Mouse (Mus musculus) lung, embryonic 14.5 days (tissue): Measurements from ENCODE around the gene Vsig10. TPM values are rescaled to one million over a fixed set of nuclear protein-coding genes. Genes with fewer than 3 reads are reported as not detected.

ENCODE experiments used
- ATAC-seq: fragments of 200-750 bp; cut with Nextera tagmentation; 2 replicates; pipeline ENCODE4 v1.8.0; 2017; ENCODE audit warnings: mild to moderate bottlenecking, moderate TSS enrichment, moderate library complexity; ENCODE audit not compliant: insufficient read depth
- DNase-seq: peaks from one replicate; pipeline ENCODE4 v3.0.0-alpha.2; 2015
- H3K27ac ChIP-seq: fragments of 300-500 bp; sonication (generic); 2 replicates; pipeline ENCODE4 v1.5.1; 2014; ENCODE audit warnings: low read depth, mild to moderate bottlenecking, moderate library complexity
- H3K27me3 ChIP-seq: fragments of 300-500 bp; sonication (generic); 2 replicates; pipeline ENCODE4 v1.6.1; 2014; ENCODE audit warnings: low read length, control low read depth; ENCODE audit not compliant: insufficient read depth
- H3K36me3 ChIP-seq: fragments of 300-500 bp; sonication (generic); 2 replicates; pipeline ENCODE4 v1.6.1; 2014; ENCODE audit warnings: control low read depth; ENCODE audit not compliant: insufficient read depth
- H3K4me1 ChIP-seq: fragments of 300-500 bp; sonication (generic); 2 replicates; pipeline ENCODE4 v1.6.1; 2014; ENCODE audit warnings: antibody characterized with exemption, control low read depth; ENCODE audit not compliant: insufficient read depth
- H3K4me2 ChIP-seq: fragments of 300-500 bp; sonication (generic); 2 replicates; pipeline ENCODE4 v1.6.1; 2014; ENCODE audit warnings: mild to moderate bottlenecking
- H3K4me3 ChIP-seq: fragments of 300-500 bp; sonication (generic); 2 replicates; pipeline ENCODE4 v1.5.1; 2014; ENCODE audit warnings: low read depth, low read length
- H3K9ac ChIP-seq: fragments of 300-500 bp; sonication (generic); 2 replicates; pipeline ENCODE4 v1.6.1; 2014
- H3K9me3 ChIP-seq: fragments of 300-500 bp; sonication (generic); 2 replicates; pipeline ENCODE4 v1.6.1; 2016; ENCODE audit warnings: low read depth, low read length, control low read depth
- CTCF ChIP-seq: IDR thresholded peaks from 2 replicates; pipeline ENCODE4 v1.5.1; 2016; ENCODE audit warnings: antibody characterized with exemption, low read depth
- WGBS: fragments of 180-500 bp; shearing (Covaris S2); extraction: QIAGEN DNeasy Blood & Tissue Kit; methylation state at CpG from one replicate; pipeline ENCODE4 v1.1.7; 2014; 5-methylcytosine and 5-hydroxymethylcytosine counted together
- polyA plus RNA-seq: library from polyadenylated mRNA; unstranded; fragments of >200 nt; fragmentation: Nextera tagmentation; extraction: Ambion mirVana; gene quantifications from 2 replicates; pipeline ENCODE4 v1.2.1, GENCODE M21; 2014

Vsig10 gene
- polyA plus RNA-seq, 1 experiment from 2014 or later = 6.8 TPM

DNA sequence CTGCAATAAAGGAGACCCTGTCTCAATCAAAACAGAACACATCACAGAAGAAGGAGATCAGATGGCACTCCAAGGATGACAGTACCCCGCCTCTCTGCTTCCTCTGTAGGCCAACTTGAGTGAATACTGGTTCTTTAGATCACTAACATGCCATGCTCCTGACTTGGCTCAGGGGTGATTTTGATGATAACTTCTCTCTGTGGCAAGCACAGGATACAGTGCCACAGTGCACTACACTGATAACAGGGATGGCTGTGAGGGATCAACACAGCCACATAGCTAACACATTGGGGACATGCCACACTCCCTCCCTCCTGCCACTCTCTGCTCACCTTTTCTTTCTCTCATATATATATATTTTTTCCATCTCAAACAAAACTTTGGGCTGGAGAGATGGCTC, 72.0 kb downstream of the Vsig10 start:
- peaks cover 12% of the 10 kb centered on the region for H3K36me3 ChIP-seq
- H3K4me3 ChIP-seq = no peak overlapping the region
- H3K27me3 ChIP-seq = no peaks in the 10 kb centered on the region
- 0 out of 2 replicates have a peak, but pooled peaks cover 9% of the 10 kb centered on the region for H3K4me1 ChIP-seq
- H3K9ac ChIP-seq = no peak overlapping the region
- WGBS = 87% methylated on average over 1 of the region's 1 CpGs
- no peak for ATAC-seq
- H3K27ac ChIP-seq = no peak overlapping the region
- TF ChIP-seq CTCF = no peak
- DNase-seq = no peak
- no peak overlapping the region for H3K4me2 ChIP-seq
- H3K9me3 ChIP-seq = no peaks in the 10 kb centered on the region

DNA sequence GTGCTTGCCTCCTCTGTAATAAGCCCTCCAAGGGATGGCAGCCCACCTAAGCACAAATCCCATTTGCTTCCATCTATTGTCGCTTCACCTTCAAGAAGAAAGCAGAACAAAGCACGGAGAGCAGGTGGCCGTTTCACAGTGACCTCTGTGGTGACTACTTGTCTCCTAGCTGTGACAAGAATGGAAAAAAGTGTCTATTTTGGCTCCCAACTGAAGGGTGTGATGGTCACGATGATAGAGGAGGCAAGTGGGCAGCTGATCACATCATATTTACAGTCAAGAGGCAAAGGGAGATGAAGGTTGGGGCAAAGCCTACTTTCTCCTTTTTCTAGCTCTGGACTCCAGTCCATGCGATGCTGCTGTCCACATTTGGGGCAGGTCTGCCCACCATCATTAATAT, 77.0 kb downstream of the Vsig10 start:
- Histone ChIP-seq H3K27ac (no peak overlapping the region), H3K27me3 (no peaks in the 10 kb centered on the region), H3K4me2 (no peak overlapping the region), H3K9ac (no peak overlapping the region), H3K4me3 (no peak overlapping the region), H3K4me1 (no peaks in the 10 kb centered on the region), H3K9me3 (no peaks in the 10 kb centered on the region), H3K36me3 (no peaks in the 10 kb centered on the region)
- 83% methylated on average over 5 of the region's 5 CpGs for WGBS
- TF ChIP-seq CTCF = no peak
- no peak for ATAC-seq
- no peak for DNase-seq

- Histone ChIP-seq H3K4me2 (no peak overlapping the region), H3K36me3 (no peaks in the 10 kb centered on the region), H3K27ac (no peak overlapping the region), H3K9me3 (no peaks in the 10 kb centered on the region), H3K9ac (no peak overlapping the region), H3K4me1 (no peaks in the 10 kb centered on the region), H3K4me3 (no peak overlapping the region), H3K27me3 (no peaks in the 10 kb centered on the region)
- TF ChIP-seq CTCF = no peak
- DNase-seq = no peak
- no peak for ATAC-seq
- 60% methylated on average over 6 of the region's 6 CpGs for whole genome bisulfite sequencing
Measured at GRCm38 (mm10) chr5:117396596-117397014, 77.7 kb downstream of the Vsig10 start.

- no peaks in the 10 kb centered on the region for H3K4me1 ChIP-seq
- no peak overlapping the region for H3K4me2 ChIP-seq
- H3K9ac ChIP-seq = no peak overlapping the region
- H3K4me3 ChIP-seq = no peak overlapping the region
- H3K27ac ChIP-seq = no peak overlapping the region
- TF ChIP-seq CTCF = no peak
- no peaks in the 10 kb centered on the region for H3K9me3 ChIP-seq
- no peaks in the 10 kb centered on the region for H3K27me3 ChIP-seq
- no peaks in the 10 kb centered on the region for H3K36me3 ChIP-seq
- ATAC-seq (no peak), DNase-seq (no peak)
- 82% methylated on average over 6 of the region's 6 CpGs for WGBS
Measured at GRCm38 (mm10) chr5:117397371-117397770, 78.5 kb downstream of the Vsig10 start.

DNA sequence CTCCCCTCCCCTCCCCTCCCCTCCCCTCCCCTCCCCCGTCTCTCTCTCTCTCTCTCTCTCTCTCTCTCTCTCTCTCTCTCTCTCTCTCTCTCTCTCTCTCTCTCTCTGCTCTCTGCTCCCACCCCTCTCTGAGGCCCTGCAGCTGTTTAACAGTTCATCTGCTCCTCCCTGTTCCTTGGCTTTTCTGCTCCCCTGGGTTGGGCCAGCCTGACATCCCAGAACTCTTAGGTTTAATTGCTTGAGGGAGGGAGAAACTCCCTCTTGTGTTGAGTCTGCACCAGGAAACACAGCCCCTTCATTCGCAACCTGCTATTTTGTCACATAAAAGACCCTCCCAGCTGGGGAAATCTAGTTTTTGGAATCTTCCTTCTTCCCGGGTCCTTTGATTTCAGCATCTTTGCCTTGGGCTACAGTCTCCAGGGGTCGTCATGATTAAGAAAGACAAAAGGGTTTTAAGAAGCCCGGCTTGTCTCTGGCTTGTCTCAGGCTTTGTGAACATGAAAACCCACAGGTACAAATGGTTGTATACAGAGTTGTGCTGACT, 79.2 kb downstream of the Vsig10 start:
- 44% methylated on average over 4 of the region's 5 CpGs for WGBS
- no peak for ATAC-seq

DNA sequence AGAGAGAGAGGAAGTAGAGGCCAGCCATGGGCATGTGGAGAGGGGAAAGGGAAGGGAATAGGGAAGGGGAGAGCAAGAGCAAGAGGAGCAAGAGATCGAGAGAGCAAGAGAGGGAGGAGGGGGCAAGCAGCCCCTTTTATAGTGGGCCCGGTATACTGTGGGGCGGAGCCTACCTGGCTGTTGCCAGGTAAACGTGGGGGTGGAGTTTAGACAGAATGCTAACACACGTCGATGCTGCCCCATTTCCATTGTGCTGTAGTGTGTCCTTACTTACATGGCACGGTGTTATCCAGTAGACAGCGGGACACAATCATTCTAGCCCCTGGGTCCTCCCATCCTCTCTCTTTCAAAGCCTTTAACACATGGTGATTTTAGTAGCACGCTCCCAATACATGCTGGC, 80.4 kb downstream of the Vsig10 start:
- WGBS = 75% methylated on average over 9 of the region's 9 CpGs
- ATAC-seq = no peak

More for the DNA sequence above, 79.2 kb downstream of the Vsig10 start:
- no peak overlapping the region for H3K4me2 ChIP-seq
- no peaks in the 10 kb centered on the region for H3K4me1 ChIP-seq
- no peak overlapping the region for H3K4me3 ChIP-seq
- no peaks in the 10 kb centered on the region for H3K27me3 ChIP-seq
- H3K36me3 ChIP-seq = no peaks in the 10 kb centered on the region
- H3K9ac ChIP-seq = no peak overlapping the region
- no peak overlapping the region for H3K27ac ChIP-seq
- TF ChIP-seq CTCF = no peak
- no peak for DNase-seq
- no peaks in the 10 kb centered on the region for H3K9me3 ChIP-seq

GRCm38 (mm10) chr5:117403609-117404008, 84.7 kb downstream of the Vsig10 start:
- Histone ChIP-seq H3K27me3 (no peaks in the 10 kb centered on the region), H3K4me3 (no peak overlapping the region), H3K9ac (no peak overlapping the region), H3K4me1 (no peaks in the 10 kb centered on the region), H3K4me2 (no peak overlapping the region), H3K36me3 (no peaks in the 10 kb centered on the region), H3K27ac (no peak overlapping the region), H3K9me3 (no peaks in the 10 kb centered on the region)
- 82% methylated on average over 8 of the region's 8 CpGs for WGBS
- no peak for DNase-seq
- ATAC-seq = no peak
- no peak for TF ChIP-seq CTCF

More for the DNA sequence above, 80.4 kb downstream of the Vsig10 start:
- DNase-seq = no peak
- no peaks in the 10 kb centered on the region for H3K36me3 ChIP-seq
- H3K9me3 ChIP-seq = no peaks in the 10 kb centered on the region
- H3K9ac ChIP-seq = no peak overlapping the region
- no peak overlapping the region for H3K4me2 ChIP-seq
- no peaks in the 10 kb centered on the region for H3K27me3 ChIP-seq
- no peak overlapping the region for H3K27ac ChIP-seq
- TF ChIP-seq CTCF = no peak
- no peak overlapping the region for H3K4me3 ChIP-seq
- H3K4me1 ChIP-seq = no peaks in the 10 kb centered on the region

Other genes with a start within 250 kb of the Vsig10 start
- 45.6 and 49.6 TPM in 2 replicates for gene Suds3, start 203.0 kb upstream of the Vsig10 start, polyA plus RNA-seq
- 18.8 and 19.0 TPM in 2 replicates for gene Taok3, start 199.0 kb upstream of the Vsig10 start, polyA plus RNA-seq
- 705 and 755 TPM in 2 replicates for gene Pebp1, start 31.5 kb upstream of the Vsig10 start, polyA plus RNA-seq
- gene Wsb2, start 38.2 kb downstream of the Vsig10 start, polyA plus RNA-seq = 67.1 and 70.9 TPM in 2 replicates
- 127 and 145 TPM in 2 replicates for gene Rfc5, start 70.0 kb downstream of the Vsig10 start, polyA plus RNA-seq
- gene Ksr2, start 94.9 kb downstream of the Vsig10 start, polyA plus RNA-seq = 0.36 and 0.39 TPM in 2 replicates